Mouse (Mus musculus) bone marrow macrophage, adult 2 months (primary cell): Measurements from ENCODE around the gene Gm48552.

Experiments used
- CTCF ChIP-seq: IDR thresholded peaks from 2 replicates; pipeline ENCODE4 v1.5.1; 2012; ENCODE audit warnings: low read depth, mild to moderate bottlenecking, low read length, moderate library complexity
- POLR2A ChIP-seq: IDR thresholded peaks from 2 replicates; pipeline ENCODE4 v1.6.1; 2012; ENCODE audit warnings: mild to moderate bottlenecking, low read depth, low read length, borderline replicate concordance

- TF ChIP-seq POLR2A, result no peak
- TF ChIP-seq CTCF, result no peak
Observed at GRCm38 (mm10) chr10:81427804-81428506, 39.1 kb downstream of the Gm48552 start.
